Mouse (Mus musculus) frontal cortex, postnatal 10 days (tissue): ENCODE measurements at regions not wholly inside any gene's neighbourhood (a gene's known extent, or its start where the extent isn't known, plus 50 kb on each side); places are given as distances from the start of the nearest gene placed in this dataset.
"Not testable (repeated sequence)": the region's sequence is repeated elsewhere in the genome, so short reads cannot be mapped to it uniquely, and the experiment has no call there.

Experiments used
- DNase-seq, 2 experiments: peaks; one replicate each; pipeline ENCODE4 v3.0.0; 2022; ENCODE audit warnings: low spot score in 2 of 2, mixed read lengths in 1 of 2

DNA sequence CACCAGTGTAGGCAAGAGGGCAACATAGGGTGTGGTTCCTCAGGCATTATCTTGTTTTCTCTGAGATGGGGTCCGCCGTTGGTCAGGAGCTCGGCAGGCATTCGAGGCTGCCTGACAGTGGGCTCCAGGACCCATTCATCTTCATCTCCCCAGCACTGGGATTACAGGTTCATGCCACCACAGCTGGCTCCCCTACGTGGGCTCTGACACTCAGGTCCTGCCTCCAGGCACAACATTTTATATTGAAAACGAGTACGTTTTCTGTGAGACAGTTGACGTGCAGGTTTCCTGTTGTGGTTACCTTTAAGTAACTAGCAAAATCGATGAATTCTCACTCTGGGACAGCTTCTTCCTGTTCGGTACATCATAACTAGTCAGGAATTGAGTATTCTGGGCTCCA is 157.3 kb upstream of the Arglu1 start:
- no peak for DNase-seq

DNA sequence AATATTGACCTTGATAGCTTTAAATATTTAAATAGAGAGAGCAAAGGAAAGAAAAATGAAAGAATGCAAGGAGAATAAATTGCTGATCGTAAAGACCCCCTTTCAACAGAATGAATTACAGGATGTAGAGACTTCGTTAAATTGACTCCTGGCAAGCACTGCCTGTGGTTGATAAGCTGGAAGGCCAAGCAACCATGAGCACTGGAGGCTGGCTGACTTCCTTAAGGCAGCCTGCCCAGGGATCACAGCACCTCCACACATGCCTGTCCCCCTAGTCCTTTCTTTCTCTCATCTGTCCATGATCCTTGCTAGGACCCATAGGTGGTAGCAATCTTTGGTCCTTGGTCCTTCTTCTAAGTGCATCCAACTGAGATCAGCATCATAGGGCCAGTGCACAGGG is 152.0 kb upstream of the Arglu1 start:
- DNase-seq: no peak

DNA sequence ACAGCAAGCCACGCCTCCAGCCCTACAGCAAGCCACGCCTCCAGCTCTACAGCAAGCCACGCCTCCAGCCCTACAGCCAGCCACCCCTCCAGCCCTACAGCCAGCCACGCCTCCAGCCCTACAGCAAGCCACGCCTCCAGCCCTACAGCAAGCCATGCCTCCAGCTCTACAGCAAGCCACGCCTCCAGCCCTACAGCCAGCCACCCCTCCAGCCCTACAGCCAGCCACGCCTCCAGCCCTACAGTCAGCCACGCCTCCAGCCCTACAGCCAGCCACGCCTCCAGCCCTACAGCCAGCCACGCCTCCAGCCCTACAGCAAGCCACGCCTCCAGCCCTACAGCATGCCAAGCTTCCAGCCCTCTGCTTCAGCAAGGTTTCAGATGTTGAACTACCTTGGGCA is 145.8 kb upstream of the Arglu1 start:
- not testable (repeated sequence) for DNase-seq

DNA sequence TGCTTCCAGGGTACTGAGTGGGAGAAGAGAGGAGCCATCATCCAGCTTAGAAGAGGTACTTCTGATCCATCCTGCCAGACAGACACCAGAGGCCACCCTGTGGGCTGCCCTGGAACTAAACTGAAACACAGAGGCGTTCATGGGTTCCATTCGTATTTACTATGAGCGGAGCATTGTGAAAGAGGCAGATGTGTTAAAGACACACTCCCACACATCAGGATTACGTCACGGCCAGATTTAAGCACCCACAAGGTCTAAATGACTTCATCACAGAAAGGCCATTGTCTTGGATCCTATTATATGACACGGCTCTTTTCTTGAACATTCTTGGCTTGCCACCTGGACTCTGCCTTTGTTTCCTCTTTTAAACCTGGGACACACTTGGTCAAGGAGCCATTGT is 141.0 kb upstream of the Arglu1 start:
- DNase-seq: no peak

DNA sequence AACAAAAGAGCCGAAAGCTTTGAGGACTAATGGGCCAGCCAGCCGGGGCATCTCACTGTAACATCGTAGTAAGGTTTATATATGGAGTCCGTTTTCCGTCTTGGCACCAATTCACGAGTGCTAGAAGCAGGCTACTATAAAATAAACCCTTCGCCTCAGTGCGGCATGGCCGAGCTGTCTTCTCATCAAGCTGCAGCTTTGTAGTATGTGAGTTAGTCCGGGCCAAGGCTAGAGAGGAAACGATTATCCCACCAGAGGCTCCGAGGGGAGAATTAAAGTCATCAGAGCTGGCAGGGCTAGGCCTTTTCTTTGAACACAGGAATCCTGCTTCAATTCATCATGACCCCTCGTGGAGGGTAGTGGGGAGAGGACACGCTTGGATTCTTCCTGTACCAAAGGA is 138.9 kb upstream of the Arglu1 start:
- no peak for DNase-seq

DNA sequence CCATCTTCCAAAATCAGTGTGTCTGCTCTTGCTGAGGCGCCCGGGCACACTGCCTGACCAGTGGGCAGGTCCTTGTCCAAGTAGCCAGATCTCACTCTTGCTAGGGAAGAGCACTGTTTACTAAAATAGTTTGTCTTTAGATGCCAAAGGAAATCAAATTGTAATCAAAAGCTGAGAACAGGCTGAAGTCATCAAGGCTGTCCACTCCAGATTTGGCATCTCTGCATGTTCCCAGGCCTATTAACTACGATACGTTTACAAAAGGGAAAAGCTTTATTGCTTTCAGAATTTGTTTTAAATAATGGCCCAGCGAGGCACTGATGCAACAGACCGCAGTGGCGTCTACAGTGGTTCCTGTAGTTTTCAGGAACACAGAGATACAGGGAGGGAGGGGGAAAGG is 137.2 kb upstream of the Arglu1 start:
- DNase-seq: no peak

DNA sequence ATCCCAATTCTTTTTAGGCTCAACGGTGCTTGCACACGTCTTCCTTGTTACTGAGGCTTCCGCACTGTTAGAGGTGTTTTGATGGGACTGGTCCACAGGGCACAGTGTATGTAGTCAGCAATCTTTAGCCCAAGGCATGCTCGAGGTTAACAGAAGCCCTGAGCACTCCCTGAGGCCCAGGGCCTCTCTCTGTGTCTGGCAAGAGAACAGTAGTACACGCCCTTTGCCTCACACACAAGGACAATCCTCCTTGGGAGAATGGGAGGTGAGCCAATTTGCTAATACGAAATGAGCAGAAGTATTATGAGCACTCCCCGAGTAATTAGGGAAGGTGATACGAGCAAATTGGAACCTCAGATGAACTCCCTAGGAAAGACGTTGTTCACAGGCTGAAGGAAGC is 136.5 kb upstream of the Arglu1 start:
- no peak for DNase-seq

DNA sequence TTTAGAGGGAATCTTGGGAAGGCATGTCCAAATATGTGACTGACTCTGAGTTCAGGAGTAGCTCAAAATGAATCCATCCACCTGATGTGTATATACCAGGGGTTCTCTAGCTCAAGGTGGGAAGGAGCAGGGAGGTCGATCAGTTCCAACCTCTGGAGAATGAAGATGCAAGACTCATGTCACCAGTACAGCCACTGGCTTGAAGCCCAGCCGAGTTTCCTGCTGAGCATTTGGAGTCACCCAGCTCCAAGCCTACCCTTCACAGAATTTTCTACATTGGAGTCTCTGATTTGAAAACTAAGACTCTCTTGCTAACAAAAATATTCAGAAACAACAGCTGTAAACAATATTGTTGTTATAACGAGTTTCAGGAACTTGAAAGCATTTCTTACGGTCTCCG is 134.6 kb upstream of the Arglu1 start:
- DNase-seq: no peak

DNA sequence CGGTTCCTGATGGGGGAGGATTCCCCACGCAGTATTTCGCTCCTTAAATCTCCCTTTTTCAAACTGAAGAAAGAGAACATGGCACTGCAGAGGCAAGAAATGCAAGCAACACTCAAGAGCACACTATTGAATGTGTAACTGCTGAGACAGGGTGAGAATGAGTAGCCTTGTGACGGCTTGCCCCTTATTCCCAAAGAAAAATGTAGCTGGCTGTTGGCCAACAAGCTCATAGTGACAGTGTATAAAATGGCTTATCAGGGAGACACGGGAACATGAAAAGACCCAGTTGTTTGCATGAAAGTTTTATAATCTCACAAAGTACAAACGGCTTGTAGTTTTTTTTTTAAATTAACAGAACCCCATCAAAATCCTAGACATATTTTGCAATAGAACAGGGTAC is 130.8 kb upstream of the Arglu1 start:
- DNase-seq: no peak

DNA sequence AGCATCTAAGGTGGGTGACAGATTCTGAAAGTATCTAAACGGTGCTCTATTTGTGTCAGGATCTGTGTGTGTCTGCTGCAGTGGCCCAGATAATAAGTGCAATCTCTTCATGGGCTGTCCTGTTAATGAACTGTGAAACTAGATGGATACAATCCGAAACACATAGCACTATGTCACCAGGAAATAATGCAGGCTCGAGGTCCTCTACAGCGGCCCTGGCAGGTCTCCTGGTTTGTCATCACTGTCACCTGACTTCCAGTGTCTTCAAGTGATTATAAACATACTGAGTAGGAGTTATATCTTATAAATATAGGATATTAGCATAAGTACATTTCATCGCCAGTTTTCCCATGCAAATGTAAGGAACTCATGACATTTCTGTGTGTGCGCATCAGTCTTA is 130.3 kb upstream of the Arglu1 start:
- no peak for DNase-seq

DNA sequence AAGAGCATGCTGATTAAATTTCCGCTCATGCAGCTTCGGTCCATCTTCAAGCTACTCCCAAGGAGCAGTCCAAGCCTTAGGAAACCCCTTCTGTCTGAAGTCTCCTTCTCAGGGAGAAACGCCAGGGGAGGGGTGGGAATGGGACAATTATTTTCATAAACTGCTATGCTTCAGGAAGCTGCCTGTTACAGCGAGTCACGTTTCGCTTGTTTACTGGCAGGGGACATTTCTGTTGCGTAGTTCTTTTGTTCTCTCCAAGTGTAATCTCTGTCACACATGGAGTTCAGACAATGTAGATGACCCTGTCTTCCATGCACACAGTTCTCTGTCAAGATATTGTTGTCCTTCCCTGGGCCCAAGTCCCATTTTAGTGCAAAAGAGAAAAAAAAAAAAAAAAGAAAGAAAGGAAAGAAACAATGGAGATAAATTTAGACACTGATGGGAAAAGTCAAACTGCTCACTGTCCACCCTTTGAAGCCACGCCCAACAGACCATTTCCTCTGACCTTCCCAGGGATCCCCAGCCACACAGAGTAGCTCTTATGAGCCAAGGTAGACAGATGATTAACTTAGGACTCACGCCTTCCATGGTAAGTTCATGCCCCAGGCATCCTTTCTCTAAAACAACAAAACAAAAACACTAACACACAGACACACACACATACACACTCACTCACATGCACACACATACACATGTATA is 129.1 kb upstream of the Arglu1 start:
- no peak for DNase-seq

DNA sequence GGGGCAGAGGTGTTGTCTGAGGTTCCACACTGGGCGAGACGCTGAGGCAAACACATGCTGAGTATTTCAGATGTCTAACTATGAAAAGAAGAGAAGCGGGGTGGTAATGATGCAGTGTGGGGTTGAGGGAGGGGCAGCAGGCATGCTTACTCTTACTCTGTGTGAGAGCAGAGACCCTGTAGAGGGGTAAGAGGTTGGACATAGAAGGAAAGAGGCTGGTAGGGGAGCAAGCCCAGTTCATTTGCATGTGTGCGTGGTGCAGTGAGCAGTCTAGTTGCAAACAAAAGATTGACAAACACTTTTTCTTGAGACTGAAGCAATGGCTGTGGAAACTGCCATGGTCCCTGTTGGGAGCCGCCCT is 122.5 kb upstream of the Arglu1 start:
- no peak for DNase-seq

DNA sequence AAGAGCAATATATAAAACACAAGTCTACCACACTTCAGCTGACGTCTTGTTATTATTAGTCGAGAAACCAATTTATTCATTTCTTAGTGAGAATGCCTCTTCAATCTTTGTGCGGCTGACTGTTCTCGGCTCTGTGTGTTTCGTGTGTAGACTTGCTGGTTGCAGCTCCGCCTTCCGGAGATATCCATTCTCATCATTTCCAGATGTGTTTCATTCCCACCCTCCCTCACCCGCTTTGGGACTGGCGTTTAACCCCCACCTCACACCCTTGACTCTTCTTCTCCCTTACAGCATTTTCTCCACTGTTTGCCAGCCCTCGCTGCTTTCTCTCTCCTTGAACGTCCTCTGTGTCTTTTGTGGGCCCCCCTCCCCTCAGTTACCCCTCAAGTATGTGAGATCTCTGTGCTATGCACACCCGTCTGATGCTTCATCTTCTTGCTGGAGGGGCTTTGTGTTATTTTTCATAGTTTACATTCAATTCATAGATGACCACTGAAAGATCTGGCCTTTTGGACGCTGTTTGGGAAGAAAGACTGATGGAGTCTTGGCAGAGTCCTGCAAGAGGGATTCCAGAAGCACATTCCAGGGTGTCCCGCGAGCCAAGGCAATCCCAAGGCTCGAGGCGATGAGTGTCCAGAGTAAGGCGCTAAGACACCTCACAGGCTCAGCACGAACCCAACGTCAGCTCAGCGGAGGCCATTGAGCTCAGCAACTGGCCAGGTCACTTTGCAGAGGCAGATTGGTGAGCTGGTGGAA is 121.9 kb upstream of the Arglu1 start:
- no peak for DNase-seq

DNA sequence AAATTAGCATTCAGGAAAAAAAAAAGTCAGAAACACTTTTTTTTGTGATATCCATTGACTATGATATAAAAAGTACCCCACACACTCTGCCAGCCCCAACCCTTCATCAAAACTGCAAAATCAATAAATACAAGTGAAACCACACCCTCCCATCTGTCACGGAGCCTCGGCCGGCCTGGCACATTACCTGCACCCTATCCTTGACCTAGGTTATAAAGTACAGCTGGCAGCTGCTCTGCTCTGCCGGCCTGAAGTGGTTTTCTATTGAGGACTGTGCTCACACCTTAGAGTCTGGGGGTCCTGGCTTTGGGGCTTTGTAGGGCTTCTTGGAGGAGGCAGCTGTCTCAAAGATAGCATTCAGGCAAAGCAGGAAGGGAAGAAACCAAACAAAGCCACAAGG is 120.6 kb upstream of the Arglu1 start:
- no peak for DNase-seq

DNA sequence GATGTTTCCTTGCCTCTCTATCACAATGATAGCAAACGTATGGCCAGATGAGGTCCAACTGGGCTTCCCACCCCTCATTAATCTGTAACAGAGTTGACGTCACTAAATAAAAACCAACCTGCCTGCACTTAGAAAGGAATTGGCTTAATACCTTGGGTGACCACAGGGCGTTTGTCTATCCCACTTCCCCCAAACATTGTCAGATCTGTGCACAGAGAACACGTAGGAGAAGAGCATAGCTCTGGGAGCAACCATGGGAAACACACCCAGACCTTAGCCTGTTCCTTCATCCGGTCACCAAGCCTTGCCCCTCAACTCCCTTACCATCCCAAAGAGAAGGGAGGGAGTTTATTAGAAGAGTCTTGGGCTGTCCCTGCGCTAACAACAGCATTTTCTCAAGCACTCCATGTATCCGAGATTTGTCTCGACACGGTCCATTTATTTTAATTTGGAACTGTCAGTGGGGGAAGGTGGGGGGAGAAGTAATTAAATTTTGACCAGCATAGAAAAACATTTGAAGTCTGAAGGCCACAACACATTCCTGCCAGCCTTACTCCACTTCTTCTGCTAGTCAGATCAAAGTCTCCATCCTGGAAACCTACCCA is 119.6 kb upstream of the Arglu1 start:
- no peak for DNase-seq

DNA sequence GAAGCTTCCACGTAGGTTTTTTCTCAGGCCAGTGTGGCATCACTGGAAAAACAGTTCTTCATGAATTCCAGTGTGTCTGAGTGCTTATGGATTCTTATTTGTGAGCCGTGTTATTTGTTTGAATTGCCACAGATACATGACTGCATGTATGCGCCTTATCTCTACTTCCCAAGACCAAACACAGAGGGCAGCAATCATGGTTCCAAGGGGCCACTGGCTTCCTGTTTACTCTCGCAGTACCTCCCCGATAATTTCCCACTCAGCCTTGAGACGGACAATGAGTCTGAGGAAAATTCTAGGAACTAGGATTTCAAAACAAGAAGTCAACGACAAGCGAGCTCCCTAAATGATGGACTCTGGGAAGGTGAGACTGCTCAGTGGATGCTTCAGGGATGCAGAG is 119.0 kb upstream of the Arglu1 start:
- DNase-seq: no peak

DNA sequence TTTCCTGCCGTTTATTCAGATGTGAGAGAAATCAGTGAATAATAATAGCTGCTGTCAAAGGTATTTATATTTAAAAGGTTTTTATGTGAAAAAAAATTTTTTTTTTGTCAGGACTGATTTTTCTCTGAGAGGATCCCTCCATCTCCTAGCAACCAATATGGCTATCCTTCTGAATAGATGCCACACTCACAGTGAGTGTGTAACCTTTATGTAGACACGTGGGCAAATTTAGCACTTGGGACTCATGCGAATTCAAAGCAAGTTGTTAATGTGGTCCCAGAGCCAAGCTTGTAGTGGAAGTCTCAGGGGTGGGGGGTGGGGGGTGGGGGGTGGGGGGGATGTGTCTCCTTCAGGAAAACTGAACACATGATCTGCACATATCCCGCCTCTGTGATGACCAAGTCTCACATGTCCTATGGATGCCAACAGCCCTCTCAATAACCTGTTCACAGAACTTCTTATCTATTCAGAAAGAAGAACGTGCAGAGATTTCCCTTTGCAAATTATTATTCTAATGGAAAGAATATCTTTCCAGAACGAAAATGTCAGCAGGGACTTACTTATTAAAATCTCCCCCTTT is 112.5 kb upstream of the Arglu1 start:
- DNase-seq: peak in 1 of 2 experiments; percentile 16

DNA sequence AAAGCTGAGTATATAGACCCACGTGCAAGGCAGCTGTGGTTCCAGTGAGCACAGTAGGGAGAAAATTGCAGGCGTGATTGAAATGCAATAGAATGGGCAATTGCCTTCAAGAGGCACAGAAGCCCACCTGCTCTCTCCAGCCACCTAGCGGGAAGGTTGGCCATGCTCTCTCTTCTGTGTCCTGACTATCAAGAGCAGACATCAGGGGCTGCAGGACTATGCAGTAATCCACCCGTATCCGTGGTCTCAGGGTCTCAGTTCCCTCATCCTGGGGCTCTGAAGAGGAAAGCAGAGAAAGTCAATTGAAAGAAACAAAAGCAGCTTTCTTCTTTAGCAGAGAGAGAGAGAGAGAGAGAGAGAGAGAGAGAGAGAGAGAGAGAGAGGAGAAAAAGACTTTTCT is 112.0 kb upstream of the Arglu1 start:
- no peak for DNase-seq

DNA sequence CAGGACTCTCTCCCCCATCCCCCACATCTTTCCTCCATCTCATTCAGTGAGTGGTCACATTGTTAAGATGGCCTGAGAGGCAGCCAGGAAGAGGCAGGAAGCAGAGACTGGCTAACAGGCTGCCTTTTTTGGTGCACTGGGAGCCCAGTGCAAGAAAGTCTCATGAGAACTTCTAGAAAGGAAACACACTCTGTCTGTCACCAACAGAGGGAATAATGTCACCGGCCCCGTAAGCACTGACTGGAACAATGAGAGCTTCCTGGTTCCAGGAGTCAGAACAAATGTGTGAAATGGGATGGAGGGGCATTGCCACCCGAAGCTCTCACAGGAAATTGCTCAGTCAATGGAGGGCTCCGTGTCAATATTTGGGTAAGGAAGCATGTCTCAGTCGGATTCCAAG is 111.3 kb upstream of the Arglu1 start:
- no peak for DNase-seq

DNA sequence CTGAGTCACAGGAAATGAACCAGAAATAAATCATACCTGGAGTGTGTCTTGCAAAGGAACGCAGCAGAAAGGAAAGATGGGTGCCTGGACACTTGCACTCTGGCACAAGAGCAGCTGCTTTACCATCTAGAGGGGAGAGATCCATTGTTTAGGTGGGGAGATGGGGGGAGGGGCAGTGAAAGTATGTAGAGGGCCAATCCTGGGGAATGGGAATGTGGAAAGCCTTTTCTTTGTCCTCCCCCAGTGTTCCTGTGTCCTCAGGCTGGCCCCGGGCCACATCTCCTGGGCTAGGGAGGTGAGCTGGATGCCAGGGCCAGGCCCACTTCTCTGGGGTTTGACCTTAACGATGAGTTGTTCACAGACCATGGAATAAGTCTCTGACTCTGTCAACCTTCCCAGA is 107.2 kb upstream of the Arglu1 start:
- DNase-seq: no peak

DNA sequence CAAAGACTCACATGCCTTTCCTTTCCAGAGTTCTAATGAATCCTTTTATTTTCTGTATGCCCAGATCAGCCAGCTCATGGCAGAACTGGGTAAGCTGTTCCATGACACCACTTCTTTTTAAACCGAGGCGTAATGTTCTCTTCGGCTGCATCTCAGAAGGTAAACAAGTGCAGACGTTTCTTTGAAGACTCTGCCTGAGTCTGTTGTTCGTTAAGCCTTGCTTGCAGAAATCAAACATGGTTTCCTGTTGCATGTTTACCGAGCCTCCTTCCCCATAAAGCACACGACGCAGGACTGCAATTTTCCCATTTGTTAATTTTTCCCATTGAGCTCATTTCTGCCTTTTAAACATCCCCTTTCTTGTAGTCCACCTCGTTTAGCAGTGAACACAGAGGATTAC is 106.6 kb upstream of the Arglu1 start:
- DNase-seq: no peak

DNA sequence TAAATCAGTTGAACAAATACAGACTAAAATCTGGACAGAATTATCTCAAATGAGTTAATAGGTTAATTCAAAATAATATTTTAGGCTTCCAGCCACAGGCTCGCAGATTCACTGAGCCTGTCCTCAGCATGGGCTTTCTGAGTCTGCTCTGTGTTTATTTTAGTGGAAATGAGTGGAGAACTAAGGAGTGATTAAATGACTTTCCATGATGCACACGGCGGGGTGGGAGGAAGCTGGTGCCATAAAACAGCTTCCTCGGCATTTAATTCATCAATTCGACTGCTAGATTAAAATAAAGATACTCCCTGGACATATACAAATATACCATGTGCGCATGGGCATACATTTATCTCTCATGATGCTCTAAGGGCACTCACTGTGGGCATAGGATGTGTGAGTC is 104.4 kb upstream of the Arglu1 start:
- DNase-seq: no peak

DNA sequence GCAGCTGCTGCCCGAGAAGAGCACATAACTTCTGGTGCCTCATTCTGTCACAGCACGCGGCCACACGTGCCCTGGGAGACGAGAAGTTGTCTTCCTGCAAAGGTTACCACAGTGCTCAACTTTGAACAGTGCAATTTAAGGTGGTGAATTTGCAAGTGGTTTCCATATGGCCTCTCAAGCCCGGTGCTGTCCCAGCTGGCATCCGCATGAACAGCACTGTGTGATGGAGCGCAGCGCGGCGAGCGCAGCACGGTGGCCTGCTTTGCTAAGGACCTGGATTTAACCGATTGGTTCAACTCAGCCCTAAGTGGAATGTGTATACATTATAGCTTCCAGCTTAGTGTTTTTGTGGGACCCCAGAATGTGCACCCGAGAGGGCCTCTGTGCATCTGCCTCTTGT is 89.6 kb upstream of the Arglu1 start:
- DNase-seq: no peak
